Mouse (Mus musculus): ENCODE measurements at regions not wholly inside any gene's neighbourhood (a gene's known extent, or its start where the extent isn't known, plus 50 kb on each side); places are given as distances from the start of the nearest gene placed in this dataset.
"Not testable (repeated sequence)": the region's sequence is repeated elsewhere in the genome, so short reads cannot be mapped to it uniquely, and the experiment has no call there.

DNA sequence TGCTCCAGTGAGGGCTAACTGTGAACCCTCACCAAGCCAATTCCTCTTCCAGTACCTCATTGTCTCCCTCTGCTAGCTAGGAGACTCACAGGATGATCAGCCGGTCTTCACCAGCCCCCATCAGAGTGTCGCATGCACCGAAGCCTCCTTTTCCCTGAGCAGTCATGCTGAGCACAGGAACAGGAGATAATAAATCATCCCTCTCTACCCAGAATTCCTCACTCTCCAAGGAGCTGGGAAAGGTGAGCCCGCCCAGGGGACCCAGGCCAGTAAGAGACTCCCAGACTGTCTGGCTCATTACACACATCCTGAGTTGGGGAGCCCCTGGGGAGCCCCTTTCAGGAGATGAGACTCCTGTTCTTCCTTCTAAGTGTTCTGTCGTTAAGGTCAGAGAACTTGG, 171.7 kb downstream of the Cartpt start:
- DNase-seq: no peak

DNA sequence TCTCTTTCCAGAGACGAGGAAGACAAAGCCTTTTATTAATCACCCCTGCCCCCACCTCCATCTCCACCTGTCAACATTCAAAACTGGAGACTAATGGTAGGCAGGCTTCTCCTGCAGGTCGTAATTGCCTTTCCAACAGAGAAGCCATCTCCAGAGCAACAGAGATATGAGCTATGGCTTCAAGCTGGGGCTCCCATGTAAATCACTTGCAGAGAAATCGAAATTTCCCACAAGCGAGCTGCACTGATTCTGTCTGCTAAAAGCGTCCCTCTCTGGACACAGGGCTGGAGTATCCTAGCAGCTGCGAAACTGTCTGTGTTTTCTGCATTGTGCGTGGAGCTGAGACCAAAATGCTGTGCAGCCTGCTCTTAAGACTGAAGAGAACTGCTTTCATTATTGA, 176.6 kb downstream of the Cartpt start:
- DNase-seq: no peak

DNA sequence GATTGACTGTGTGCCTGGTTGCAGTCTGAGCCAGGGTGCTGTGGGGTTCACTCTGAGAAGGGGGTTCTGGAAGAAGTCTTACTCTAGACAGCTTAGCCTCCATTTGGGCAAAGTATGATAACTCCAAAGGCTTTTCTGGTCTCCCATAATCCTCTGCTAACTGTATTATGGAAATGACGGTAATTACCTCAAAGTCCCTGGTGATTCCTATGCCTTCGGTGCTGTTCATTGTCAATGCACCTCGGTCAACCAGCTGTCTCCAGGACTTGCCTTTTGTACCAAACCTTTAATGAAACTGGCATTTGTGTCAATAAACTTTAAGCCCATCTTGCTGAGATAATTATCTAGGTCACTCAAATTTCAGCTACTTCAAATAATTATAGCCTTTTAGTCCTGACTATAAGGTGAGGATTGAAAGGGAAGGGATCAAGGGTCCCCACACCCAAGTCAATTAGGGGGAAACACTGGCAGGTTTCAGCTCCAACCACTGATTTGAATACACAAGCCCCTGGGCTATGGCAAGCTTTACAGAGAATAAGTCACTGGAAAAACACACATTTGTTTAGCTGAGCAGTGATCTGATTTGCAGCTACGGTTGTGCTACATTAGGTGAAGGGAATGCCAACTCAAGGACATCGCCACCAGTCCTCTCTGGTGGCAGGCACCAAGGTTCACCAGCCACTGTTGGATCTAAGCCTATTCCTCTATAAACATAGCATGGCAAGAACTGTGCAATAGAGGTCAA, 177.5 kb downstream of the Cartpt start:
- DNase-seq: no peak

DNA sequence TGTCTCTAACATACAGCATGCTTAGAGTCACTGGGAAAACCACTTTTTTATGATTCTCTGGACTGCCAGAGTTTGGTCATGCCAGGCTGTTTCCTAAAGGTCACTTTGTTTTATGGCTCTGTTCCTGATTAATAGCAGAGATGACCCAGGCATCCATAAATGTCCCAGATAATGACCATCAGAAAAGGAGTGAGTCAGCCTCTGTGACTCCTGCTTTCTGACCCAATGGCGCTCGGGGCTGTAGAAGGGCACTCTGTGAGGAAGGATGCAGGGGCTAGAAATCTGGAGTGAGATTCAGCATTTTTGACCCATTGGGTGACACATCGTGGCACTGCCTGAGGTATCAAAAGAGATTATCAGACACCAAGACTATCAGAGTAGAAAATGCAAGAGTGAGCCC, 180.3 kb downstream of the Cartpt start:
- no peak for DNase-seq

DNA sequence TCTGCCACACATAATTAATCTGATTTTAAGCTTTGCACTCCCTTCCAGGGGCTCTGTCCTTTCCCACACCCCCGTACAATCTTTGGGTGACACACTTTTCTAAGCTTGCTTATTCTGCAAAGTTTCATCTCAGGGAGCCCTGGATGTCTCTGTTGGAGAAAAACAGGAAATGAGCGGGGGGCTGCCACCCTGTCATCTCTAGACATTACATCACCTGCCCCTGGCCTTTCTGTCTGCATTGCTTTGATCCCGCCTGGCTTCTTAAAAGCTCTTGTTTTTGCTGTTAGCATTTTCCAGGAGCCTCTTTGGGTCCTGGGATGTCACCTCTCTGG, 180.2 kb upstream of the Map1b start:
- DNase-seq: no peak

DNA sequence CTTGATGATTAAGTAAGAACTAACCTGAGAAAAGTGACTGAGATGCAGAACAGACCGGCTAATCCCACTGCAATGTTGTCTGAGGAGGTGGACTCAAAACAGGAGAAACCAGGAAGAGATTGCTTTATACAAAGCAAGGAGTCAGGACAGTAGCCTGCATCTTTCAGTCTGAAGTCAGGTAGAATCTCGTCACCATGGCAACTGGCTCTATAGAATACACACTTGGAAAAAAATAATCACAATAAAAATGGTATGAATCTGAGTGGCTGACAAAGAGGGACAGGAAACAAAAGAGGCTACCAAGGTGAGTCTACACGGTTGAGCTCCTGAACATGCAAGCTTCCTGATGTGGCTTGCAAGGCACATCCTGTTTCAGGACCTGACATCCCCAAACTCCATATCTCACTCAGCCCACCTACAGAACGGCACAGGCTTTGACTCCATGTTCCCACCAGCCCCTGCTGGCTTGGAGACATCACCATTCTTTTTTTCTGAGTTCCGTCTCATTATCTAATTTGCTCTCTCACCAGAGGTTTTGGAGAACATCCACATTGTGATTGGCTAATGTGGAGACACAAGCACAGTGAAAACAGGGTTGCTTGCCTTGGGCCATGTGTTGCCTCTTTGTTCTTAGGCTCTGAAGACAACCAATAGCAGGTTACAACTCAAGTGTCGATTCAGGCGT, 179.7 kb upstream of the Map1b start:
- DNase-seq: no peak

DNA sequence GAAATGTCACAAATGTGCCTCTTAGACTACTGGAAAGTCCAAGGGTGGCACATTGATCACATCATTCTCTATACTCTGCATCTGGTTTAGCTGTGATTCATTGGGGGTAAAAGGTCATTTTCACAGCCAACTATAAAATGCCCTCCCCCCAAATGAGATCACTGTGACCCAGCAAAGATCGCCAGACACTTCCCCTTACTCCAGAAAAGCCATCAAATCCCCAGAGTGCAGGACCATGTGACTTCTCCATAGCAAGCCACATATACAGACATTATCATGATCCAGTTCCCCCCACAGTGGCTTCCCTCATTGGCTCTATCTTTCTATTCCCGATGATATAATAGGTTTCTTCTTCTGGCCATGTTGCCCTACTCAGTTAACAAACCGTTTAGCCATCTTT, 163.6 kb upstream of the Map1b start:
- DNase-seq: no peak

DNA sequence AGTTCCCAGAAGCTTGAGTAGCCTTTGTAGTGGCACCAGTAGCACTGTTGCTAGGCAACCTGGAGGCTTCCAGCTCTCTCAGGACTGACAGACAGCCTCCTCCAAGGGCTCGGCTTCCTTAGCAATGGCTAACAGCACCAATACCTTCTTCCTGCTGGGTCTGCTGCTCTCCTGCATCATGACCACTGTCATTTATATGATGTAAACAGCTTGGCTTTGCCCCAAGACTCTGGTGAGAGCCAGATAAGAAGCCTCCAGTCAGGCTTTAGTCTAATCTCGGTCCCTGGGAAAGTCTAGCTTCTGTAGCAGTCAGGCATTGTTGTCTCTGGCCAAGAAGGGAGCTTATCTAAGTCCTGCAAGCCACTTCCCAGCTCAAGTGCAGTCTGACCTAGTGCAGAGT, 163.1 kb upstream of the Map1b start:
- peak; percentile 59 for DNase-seq

DNA sequence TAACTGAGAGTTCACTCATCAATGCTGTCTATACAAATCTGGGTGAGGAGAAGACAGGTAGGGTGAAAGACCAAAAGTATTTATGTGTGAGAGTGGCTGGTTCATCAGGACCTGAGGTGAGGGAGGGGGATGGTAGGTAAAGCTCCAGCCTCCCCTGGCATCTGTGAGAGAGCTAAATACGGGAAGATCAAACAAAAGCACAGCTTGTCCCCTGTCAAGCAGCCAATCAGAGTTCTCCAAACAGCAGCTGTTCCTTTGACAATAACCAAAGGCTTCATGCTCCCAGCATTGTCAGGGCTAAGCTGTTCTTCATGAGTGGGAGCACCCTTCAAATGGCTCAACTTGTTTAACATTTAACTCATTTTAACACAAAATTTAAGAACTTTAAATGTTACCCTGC, 160.1 kb upstream of the Map1b start:
- DNase-seq: no peak

DNA sequence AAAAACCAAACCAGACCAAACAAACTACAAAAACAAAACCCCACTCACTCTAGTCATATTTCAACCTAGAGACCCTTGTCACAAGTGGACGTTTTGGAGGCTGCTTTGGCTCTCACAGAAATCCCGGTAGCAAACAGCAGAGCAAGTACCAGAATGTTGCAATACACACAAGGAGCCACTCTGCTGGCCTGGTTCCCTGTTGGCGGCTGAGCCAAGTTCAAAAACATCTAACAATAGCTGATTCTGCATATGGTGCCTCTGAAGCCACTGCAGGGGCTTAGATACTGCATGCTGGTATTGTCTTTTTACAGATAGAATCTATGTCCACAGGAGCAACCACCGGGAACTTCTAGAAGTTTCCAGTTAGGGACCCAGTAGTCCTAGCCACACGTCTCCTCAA, 159.6 kb upstream of the Map1b start:
- DNase-seq: peak; percentile 31

DNA sequence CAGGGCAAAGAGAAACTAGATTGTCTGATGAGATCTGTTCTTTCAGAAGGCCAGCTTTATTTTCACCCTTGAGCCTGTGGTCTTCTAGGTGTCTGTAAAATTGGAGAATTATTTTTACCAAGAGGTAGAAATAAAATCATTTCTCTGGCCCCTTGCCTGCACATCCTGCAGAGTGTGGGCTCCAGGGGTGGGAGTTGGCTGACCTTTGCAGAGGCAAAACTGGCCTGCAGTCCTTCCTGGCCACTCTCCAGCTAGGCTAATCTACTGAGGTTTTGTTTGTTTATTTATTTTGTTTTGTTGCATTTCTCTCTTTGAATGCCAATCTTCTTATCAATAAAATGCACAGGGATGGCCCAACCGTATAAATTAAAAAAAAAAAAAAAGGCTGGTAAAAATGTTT, 156.4 kb upstream of the Map1b start:
- DNase-seq: no peak

DNA sequence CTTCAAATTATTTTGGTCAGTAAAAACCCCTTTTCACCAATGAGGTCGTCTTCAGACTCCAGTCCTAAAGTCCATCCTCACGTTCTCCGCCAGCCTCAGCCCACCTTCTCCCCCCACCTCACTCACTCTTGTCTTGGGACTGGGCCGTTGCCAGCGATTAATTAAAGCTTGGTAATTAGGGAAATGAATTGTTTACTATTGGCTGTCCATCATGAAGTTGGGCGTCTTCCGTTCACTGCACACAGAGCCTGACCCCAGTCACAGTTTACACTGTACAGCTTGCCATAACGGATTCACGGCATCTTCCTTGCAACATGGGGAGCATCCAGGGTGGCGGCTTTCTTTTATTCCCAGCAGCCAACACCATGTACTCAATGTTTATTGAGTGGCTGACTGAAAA, 155.4 kb upstream of the Map1b start:
- no peak for DNase-seq

DNA sequence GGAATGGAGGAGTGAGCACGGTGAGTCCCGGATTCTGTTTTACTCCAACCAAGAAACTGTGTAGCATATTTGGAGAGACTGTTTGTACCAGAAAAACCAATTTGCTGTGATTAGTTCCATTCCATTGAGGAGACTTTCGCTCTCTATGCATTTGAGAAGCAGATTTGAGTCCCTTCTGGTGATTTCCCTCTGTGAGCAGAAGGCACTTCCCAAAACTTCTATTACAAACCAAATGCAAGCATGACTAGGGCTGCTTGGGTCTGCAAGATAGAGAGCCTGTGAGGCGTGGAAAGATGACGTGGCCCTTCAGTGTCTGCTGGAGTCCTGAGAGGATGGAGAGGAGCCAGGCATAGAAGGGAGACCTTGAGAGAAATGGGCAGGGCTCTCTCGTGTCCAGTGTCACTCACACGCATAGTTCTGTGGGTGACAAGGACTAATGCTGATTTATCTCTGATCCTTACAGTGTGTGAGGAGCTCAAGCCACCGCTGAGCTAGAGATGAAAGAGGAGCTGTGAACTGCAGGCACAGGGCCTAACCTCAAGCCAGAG, 153.7 kb upstream of the Map1b start:
- peak; percentile 23 for DNase-seq

DNA sequence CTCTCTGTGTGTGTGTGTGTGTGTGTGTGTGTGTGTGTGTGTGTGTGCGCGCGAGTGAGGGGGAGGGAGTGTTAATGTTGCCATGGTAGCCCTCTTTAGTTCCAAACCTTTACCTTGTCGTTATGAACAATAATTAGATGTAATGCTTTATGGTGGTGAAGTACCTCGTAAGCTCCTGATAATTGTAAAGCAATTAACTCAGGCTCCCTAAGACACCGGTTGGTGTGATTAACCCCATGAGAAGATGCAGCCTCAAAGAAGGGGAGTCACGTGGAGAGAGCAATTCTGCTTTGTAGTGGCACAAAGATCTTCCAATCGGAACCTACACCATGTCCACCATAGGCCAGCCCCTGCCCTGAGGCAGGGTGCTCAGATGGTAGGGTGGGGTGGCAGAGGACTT, 152.3 kb upstream of the Map1b start:
- no peak for DNase-seq

DNA sequence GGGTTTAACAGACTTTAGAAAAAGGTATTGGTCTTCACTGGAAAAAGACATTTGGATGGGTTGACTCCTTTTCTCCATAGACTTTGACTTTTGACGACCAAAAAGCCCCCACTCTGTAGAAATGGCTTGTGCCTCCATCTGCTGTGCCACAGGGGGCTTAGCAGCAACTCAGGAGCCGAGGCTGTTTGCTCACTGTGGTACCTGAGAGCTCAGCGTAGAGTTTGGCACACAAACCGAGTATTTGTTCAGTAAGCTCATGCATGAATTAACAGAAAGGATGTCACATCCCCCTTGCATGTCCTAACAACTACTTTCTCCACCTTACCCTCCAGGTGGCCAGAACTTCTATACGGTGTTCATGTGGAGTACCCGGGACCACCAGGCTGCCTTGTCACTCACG, 149.7 kb upstream of the Map1b start:
- no peak for DNase-seq

DNA sequence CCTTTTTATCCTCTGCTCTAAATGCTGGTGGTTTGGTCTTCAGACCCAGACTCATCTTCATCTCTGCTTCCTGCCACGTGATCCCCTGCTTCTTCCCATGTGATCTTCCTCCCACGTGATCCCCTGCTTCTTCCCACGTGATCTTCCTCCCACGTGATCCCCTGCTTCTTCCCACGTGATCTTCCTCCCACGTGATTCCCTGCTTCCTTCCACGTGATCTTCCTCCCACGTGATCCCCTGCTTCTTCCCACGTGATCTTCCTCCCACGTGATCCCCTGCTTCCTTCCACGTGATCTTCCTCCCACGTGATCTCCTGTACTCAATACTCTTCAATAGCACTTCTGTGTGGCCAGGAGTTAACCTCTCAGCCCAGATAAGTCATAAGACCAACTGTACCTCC, 147.1 kb upstream of the Map1b start:
- not testable (repeated sequence) for DNase-seq

DNA sequence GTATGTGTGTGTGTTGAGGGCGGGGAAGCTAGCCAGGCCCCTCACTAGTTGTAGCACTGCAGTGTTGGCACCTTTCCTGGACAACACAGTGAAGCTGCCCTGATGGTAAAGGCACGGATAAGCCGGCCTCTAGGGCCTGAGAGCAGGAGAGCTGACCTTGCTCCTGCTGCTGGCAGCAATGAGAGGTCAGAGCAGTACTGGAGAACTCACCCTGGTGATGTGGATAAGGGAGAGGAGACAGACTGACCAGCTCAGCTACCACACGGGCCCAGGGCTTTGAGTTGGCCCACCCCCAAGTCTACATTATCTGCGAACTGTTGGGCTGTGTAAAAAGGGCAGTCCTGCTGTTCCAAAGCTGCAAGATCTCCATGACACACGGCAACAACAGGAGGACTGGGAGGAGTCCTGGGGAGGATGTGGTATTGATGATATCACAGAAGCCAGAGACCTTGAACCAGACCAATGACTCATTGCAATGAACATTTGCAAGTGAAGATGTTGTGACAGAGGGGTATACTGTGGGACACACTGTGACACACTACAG, 131.4 kb upstream of the Map1b start:
- DNase-seq: no peak

DNA sequence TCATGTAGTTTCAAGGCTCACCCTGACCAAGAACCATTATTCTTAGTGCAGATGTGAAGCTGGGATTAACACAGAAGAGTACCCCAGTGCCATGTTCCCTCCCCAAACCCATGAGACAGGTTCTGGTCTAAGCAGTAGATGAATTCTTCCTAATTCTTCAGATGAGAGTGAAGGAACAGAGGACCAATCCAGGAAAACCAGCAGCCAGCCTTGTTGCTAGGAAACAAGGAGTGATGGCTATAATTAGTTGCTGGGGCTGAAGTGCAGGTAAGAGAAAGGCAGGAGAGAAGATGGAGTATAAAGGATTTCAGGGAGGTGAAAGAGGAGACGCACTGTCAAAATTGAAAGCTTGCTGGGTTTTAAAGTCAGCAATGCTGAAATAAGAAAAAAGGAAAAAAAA, 128.4 kb upstream of the Map1b start:
- DNase-seq: no peak

DNA sequence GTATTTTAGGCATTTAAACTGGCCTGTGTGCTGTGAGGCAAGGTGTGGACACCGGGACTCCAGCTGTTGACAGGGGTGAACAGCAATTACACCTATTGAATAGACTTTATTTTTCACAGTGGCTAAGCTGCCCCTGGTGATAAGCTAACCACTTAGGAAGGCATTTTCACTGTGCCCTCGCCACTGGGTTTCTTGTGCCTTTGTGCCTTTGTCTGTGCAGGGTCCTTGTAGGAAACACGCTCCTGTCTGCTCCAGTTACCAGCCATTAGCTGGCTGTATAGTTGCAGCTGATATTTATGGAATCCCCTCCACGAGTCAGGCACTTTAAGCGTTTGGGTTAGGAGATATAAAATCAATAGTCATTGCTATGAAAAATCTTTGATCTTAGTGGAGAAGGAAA, 126.5 kb upstream of the Map1b start:
- DNase-seq: no peak

DNA sequence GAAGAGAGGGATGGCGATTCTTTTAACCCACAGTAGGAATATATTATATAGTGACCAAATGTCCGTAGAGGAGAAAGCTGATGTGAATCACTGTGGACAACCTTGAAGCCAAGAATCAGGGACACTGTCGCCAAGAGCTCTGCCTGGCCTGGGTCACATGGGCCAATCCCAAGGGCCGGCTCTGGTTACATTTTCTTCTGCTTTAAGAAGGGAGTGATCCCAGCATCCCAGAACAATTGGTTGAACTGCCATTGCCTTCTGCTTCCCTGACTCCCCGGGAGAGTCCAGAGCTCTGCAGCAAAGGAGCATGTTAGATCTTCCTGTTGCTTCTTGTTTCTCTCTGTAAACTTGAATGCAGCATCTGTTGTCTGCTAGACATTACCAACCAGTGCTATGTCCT, 126.0 kb upstream of the Map1b start:
- peak; percentile 53 for DNase-seq

DNA sequence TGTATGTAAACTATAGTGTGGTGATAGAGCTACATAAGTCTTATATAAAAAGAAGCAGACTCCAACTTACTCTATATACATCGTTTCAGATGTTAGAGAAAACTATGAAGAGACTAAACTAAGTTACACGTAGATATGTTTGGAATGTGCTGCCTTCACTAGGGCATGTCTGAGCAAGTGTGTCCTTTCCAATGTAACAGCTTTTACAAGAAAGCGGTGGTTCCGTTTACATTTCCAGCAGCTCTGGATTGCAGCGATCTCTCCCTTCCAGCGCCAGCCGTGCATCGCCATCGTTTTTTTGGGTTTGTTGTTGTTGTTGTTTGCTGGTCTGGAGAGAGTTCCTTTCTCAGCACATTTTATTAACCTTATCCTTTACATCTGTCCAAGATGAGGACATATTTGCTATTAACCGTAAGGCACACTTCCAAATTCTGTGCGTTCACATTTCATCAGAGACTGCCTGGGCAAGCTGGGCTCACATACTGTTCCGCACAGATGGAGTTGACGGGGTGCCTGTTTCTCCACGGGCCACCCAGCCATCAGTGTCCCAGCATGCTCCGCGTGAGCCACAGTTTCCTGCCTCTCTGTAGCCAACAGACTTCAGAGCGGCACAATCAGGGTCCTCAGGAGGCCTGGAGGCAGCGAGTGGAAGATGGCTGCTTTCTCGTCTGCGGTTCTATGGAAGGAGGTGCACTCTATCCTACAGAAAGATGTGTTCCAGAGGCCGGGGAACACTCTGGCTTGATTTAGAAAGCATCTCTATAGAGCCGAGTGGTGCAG, 125.2 kb upstream of the Map1b start:
- no peak for DNase-seq

DNA sequence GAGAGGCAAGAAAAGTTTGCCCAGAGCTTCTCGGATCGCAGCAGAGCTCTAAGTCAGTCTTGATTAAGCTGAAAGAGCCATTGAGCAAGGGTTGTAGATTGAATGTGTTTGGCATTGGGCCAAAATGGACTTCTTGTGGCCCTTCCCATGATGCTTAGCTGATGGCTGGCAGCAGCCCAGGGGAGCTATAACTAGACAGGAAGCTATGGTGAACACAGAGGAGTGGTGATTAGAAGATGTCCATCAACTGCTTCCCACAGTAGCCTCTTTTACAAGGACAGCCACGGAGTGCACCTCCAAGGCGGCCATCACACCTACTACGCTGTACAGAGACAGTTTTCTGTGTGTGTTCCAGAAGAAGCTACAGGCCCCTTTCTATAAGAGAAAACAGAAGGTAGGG, 116.4 kb upstream of the Map1b start:
- DNase-seq: no peak

DNA sequence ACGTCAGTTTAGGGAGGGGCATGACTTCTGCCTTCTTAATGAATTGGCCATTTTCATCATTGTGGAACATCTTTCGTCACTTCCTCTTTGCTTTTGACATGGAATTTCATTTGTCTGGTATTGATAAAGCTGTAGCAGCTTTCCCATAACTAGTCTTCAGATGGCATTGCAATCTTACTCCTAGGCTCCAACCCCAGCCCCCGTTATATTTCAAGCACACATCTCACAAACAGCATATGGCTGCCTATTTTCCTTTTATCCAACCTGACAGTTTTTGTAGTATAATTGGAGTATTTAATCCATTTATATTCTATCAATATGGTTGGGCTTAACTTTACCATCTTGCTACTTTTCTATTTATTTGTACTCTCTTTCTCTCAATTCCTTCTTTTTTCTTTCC, 114.5 kb upstream of the Map1b start:
- no peak for DNase-seq

Data from heart, postnatal 4 days (tissue).